Mouse (Mus musculus) heart, postnatal 0 days (tissue): ENCODE measurements around the gene Gcn1l1.

ENCODE experiments used
- CTCF ChIP-seq: IDR thresholded peaks from 2 replicates; pipeline ENCODE4 v1.5.1; 2016; ENCODE audit warnings: antibody characterized with exemption, control low read depth, low read depth
- EP300 ChIP-seq: IDR thresholded peaks from 2 replicates; pipeline ENCODE4 v1.6.1; 2016; ENCODE audit warnings: antibody characterized with exemption, low read depth

- no peak for TF ChIP-seq CTCF
- TF ChIP-seq EP300, result no peak
Measured at GRCm38 (mm10) chr5:115538017-115538692, 26.9 kb upstream of the Gcn1l1 start.
